Mouse (Mus musculus): ENCODE data around the gene Slc2a2.
"Not testable (repeated sequence)": the region's sequence is repeated elsewhere in the genome, so short reads cannot be mapped to it uniquely, and the experiment has no call there.

Slc2a2 gene

DNA sequence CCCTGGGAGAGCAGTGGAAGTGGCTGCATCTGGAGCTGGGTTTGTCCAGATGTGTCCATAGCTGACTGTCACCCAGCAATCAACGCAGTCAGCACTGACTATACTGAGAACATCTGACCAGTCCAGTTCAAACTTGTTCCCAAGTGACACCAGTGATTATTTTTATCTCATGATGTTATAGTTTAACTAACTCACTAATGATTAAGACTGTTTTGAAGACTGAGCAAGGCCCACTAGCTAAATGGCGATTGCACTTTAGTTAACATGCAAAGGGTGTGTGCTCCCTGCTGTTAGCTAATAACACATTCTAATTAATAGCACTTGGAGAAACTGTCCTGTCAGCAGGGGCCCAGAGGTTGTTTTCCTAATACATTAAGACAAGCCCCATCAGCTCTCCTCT is 39.3 kb downstream of the Slc2a2 start:
- DNase-seq: no peak

DNA sequence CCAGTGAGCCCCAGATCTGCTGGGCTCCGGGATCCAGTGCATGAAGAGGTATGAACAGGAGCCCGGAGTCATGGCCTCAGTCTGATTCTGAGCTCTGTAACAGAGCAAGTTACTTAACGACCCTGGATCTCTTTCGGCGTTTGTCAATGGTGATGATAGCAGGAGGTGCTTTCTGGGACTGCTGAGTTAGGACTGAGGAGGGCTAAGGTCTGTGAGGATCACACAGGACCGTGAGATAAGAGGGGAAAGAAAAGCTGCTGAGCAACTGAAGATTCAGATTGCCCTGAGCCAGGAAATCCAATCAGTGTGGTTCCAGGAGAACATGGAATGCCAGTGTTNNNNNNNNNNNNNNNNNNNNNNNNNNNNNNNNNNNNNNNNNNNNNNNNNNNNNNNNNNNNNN is 42.6 kb downstream of the Slc2a2 start:
- DNase-seq: no peak

DNA sequence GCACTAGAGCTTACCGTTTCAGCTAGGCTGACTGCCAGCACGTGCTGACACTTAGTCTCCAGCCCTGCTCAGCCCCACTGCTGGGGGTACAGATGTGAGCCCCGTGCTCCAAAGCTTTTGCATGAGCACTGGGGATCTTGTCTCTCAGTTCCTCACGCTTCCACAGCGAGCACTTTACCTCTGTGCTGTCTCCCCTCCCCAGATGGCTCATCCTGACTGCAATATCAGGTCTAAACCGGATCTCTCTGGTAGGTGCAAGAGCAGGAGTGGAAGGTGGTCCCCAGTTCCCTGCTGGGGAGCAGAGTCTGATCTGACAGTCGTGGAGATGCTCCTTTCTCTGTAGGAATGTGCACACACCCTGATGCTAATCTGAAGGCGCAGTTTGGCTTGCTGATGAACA is 45.5 kb downstream of the Slc2a2 start:
- DNase-seq: no peak

DNA sequence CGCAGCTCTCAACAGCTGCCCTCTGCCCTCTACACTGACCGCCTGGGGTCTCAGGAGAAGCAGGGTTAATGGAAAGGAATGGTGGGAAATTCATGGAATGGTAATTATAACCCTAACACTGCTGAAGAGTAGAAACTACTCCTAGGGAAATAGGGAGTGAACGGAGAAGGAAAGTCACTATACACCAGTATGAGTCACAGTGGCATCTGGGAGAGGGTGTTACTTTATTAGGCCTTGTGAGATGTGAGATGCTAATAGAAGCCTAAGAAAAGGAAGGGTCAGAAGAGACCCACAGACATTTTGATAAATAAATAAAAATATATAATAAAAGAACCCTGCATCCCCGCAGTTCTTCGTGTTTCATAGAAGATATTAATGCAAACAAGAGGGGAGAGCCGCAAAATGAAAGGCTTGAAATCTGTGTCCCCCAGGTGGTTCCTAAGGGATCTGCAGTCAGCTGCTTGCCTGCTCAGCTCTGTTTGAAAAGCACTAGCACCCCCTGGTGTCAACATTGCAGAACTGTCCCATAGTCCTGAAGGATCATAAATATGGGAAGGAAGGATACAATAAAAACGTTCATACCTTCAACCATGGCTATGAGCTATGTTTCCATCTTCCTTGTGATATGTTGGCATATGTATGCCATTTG is 48.3 kb downstream of the Slc2a2 start:
- DNase-seq: peak; percentile 80 to 82

DNA sequence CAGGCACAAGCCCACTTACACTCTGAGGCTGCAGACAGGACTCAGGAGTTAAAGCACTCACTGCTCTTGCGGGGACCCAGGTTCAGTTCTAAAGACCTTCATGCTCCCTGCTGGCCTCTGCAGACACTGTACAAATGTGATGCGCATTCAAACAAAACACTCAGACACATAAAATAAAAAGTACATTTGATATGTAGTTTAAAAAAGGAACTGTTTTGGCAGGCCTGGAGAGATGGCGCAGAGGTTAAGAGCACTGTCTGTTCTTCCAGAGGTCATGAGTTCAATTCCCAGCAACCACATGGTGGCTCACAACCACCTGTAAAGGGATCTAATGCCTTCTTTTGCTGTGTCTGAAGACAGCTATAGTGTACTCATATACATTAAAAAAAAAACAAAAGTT is 50.4 kb downstream of the Slc2a2 start:
- DNase-seq: no peak

DNA sequence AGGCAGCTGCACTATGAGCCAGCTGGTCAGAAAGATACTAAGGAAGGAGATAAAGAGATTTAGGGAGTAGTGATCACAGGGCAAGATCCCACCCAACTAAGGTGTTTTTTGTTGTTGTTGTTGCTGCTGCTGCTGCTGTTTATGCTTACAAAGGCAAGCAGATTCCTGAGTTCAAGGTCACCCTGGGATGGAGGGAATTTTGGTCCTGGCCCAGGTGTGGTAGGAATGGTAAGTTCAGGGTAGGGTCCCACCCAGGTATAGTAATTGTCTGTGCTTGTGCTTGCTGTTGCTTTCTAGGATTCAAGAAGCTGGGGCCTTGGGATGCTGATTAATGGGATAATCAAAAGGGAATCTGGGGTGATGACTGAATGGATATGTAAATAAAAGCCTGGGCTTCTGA is 51.3 kb downstream of the Slc2a2 start:
- no peak for DNase-seq

DNA sequence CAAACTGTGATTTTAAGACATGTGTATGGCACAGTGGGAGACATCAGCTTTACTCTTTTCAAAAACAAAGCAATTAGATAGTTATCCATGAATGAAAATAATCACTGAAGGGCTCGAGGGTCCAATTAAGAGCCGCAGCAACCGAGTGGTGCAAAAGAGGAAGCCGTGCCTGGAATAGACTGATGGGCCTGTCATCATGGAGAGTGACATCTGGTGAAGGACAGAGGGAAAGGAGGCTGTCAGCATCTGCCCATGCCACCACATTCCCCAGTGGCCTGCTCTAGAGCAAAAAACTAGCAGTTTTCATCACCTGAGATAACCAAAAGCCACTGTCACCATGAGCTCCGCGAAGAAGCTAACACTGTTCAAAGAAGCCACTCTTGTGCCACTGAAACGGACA is 57.8 kb downstream of the Slc2a2 start:
- DNase-seq: no peak

DNA sequence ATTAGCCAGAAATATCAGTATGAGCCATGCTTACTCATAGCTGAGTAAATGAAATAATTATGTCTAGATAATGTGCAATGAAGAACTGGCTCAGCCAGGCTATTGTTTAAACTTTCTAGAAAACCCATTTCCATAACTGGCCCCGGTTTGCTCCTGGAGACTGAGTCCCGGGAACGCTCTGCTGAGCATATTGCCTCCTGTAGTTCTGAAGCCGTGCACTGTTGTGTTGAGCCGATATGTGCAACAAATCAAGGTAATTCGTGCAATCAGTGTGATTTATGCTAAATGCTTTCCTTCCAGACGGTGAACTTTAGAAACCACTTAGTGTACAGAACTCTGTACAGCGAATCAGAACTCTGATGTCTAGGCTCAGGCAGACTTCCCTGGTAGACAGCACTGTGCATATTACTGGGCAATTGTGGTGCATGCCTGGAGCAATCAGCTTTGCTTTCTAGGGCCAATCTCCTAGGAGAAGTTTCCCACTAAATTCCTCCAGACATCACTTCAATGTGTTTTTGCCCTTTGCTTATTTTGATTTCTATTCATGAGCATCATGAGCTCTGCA is 63.6 kb downstream of the Slc2a2 start:
- DNase-seq: no peak

DNA sequence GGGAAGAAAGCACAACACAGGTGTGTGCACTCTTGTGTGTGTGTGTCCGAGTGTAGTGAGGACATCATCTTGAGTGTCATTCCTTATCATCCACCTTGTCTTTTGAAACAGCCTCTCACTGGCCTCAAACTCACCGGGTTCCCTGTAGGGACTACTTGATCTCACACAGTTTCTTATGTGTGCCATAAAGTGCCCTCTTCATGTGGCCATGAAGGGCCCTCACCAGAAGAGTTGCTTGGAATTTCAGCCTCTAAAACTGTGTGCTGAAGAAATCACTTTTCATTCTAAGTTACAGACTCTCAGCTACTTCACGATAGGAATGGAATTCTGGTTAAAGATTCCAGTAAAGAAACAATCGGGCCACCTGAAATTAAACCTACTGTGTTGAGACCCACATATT is 69.2 kb downstream of the Slc2a2 start:
- no peak for DNase-seq

DNA sequence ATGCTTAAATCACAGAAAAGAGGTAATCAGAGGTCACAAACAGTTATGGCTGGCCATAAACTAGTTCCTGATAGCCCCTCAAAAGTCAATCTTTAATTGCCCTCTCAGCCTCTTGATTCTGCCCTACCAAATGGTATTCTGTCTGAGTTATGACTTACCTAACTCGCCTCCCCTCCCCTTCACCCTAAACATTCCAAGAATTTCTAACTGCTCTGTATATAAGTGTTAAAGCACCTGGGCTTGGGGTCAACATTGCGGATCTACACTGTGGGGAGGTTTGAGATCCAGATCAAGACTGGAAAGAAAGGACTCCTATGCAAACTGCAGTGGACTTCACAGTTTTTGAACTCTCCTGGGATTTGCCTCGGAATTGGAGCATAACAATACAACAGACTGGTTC is 70.5 kb downstream of the Slc2a2 start:
- DNase-seq: no peak

DNA sequence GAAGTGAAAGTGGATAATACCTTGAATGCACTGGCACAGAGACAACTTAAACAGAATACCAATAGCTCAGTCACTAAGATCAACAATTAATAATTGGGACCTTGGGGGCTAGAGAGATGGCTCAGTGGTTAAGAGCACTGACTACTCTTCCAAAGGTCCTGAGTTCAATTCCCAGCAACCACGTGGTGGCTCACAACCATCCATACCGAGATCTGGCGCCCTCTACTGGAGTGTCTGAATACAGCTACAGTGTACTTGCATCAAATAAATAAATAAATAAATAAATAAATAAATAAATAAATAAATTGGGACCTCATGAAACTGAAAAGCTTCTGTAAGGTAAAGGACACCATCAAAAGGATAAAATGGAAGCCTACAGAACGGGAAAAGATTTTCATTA is 75.2 kb downstream of the Slc2a2 start:
- DNase-seq: not testable (repeated sequence)

DNA sequence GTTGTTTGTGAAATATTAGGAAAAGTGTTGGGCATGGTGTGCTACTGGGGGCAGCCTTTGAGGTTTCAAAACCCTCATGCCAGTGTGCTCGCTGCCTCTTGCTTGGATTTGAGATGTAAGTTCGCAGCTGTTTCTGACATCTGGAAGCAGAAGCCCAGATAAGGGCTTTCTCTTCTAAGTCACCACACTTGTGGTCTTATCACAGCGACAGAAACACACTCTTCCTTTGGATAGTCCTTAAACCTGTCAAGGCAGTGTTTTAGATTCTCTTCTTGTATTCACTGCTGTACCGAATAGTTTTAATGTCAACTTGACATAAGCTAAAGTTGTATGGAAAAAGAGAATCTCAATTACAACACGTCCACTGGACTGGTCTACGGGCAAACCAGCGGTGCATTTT is 77.7 kb downstream of the Slc2a2 start:
- DNase-seq: no peak

DNA sequence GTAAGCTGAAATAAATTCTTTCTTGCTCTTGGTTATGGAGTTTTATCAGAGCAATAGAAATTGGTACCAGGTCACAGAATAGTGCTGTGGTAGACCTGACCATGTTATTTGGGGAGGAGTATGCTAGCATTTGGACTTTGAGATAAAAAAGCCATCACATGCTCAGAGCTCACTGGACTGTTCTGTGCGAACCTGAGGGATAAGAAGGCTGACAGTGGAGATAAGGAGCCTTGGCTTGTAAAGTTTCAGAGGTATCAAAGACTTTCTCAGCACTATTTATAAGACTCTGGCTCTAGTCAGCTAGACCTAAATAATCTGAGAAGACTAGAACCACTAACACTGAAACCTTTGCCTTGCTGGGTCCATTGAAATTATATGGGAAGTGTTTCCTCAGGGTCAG is 78.3 kb downstream of the Slc2a2 start:
- no peak for DNase-seq

DNA sequence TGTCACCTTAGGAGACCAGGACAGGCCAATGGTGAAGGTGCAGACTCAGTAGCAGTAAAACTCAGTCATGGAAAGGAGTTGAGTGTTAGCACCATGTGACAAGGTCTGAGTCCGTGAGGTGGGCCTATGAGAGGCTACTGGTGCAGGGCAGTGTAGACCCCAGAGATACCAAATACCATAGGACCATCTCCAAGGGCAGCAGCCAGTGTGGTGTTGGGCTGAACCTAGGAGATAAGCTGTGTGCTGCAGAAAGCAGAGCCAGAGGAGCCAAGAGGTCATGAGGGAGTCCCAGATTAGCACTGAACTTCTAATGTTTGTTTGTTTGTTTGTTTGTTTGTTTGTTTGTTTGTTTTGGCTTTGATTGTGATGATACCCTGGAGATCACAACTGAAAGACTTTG is 78.8 kb downstream of the Slc2a2 start:
- DNase-seq: no peak

DNA sequence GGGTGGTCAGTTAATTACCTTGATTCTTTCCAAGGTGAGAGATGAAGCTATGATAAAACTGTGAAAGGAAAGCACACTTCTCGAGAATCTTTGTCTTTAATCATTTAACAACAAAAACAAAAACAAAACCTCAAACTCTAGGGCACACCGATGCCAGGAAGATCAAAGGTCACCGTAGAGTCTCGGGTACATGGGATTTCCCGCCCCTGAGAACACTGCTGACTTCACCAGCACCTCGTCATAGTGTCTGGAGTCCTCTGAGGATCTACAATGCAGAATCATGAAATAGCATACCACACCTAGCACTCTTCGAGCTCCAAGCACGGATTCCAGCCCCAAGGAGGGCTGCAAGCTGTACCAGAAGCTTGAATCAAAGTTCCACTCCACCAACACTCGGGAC is 82.8 kb downstream of the Slc2a2 start:
- no peak for DNase-seq
